Mouse (Mus musculus) left cerebral cortex, postnatal 36 days (tissue): ENCODE data around the gene Slc45a2. TPM values are rescaled to one million over a fixed set of nuclear protein-coding genes. Genes with fewer than 3 reads are reported as not detected.
"Not testable (repeated sequence)": the region's sequence is repeated elsewhere in the genome, so short reads cannot be mapped to it uniquely, and the experiment has no call there.

Source experiments
- DNase-seq, 2 experiments: peaks; one replicate each; pipeline ENCODE4 v3.0.0; 2021 to 2022; ENCODE audit warnings: low spot score in 2 of 2, mixed read lengths in 1 of 2
- intact Hi-C: fragments of 180-260 bp; cut with DNase I; formaldehyde crosslinking; loops from one replicate; pipeline ENCODE4 v1.15.1; 2025
- total RNA-seq, 2 experiments: library from RNA; stranded (reverse); gene quantifications; 2 replicates each; pipeline ENCODE4 v1.2.3; 2021

The Slc45a2 gene
- not detected for total RNA-seq

- no peak for DNase-seq
- intact Hi-C loops, result no loop called here
Measured at GRCm38 (mm10) chr15:11000421-11000820, at the start of gene Slc45a2. Slc45a2 (plus strand) TSS chr15:11000721.

- DNase-seq, result no peak
- intact Hi-C loops, result no loop called here
Measured at GRCm38 (mm10) chr15:10951951-10952759, 48.4 kb upstream of the Slc45a2 start, which contains the start of gene C1qtnf3. C1qtnf3 (plus strand) TSS chr15:10952332.

- intact Hi-C loops, result no loop called here
Measured at GRCm38 (mm10) chr15:10952760-10953305, 47.7 kb upstream of the Slc45a2 start.

GRCm38 (mm10) chr15:10953465-10953864 is 47.1 kb upstream of the Slc45a2 start:
- DNase-seq, result no peak
- intact Hi-C loops, result no loop called here

More at GRCm38 (mm10) chr15:10952760-10953305, 47.7 kb upstream of the Slc45a2 start:
- DNase-seq, result no peak

- intact Hi-C loops, result no loop called here
- no peak for DNase-seq
Measured at GRCm38 (mm10) chr15:10954381-10955016, 46.0 kb upstream of the Slc45a2 start.

GRCm38 (mm10) chr15:10955156-10955555 is 45.4 kb upstream of the Slc45a2 start:
- no peak for DNase-seq
- intact Hi-C loops, result no loop called here

GRCm38 (mm10) chr15:10956706-10957105 is 43.8 kb upstream of the Slc45a2 start:
- intact Hi-C loops, result no loop called here
- no peak for DNase-seq

- intact Hi-C loops, result no loop called here
- no peak for DNase-seq
Measured at GRCm38 (mm10) chr15:10959277-10960026, 41.1 kb upstream of the Slc45a2 start.

GRCm38 (mm10) chr15:10960267-10960666 is 40.3 kb upstream of the Slc45a2 start:
- no peak for DNase-seq
- intact Hi-C loops, result no loop called here

GRCm38 (mm10) chr15:10962601-10963000 is 37.9 kb upstream of the Slc45a2 start:
- no peak for DNase-seq
- intact Hi-C loops, result no loop called here

- intact Hi-C loops, result no loop called here
- no peak for DNase-seq
Measured at GRCm38 (mm10) chr15:10969439-10969838, 31.1 kb upstream of the Slc45a2 start.

- no peak for DNase-seq
- intact Hi-C loops, result no loop called here
Measured at GRCm38 (mm10) chr15:10970777-10971176, 29.7 kb upstream of the Slc45a2 start.

GRCm38 (mm10) chr15:10977151-10977550 is 23.4 kb upstream of the Slc45a2 start:
- intact Hi-C loops, result no loop called here
- DNase-seq, result no peak

GRCm38 (mm10) chr15:10980712-10981111 is 19.8 kb upstream of the Slc45a2 start:
- no peak for DNase-seq
- intact Hi-C loops, result loop anchor here (2.0 to 10.0 kb wide), 2 partner anchors 60 to 496 kb away; partner anchors contain the start of genes Brix1 and Rad1

GRCm38 (mm10) chr15:10981377-10982063 is 19.0 kb upstream of the Slc45a2 start, which contains the start of gene Amacr:
Amacr (plus strand) TSS chr15:10981756.
- intact Hi-C loops, result loop anchor here (2.0 to 10.0 kb wide), 2 partner anchors 61 to 497 kb away; partner anchors contain the start of genes Brix1 and Rad1
- DNase-seq, result peak; percentile 93 to 95

GRCm38 (mm10) chr15:10982064-10982435 is 18.5 kb upstream of the Slc45a2 start:
- DNase-seq, result no peak
- intact Hi-C loops, result loop anchor here (10.0 kb wide), 1 partner anchor 497 kb away; the partner anchor contains the start of genes Brix1 and Rad1

- intact Hi-C loops, result loop anchor here (10.0 kb wide), 1 partner anchor 501 kb away; the partner anchor contains the start of genes Brix1 and Rad1
- DNase-seq, result no peak
Measured at GRCm38 (mm10) chr15:10985756-10986155, 14.8 kb upstream of the Slc45a2 start.

GRCm38 (mm10) chr15:10986477-10986876 is 14.0 kb upstream of the Slc45a2 start:
- DNase-seq, result not testable (repeated sequence)
- intact Hi-C loops, result loop anchor here (10.0 kb wide), 1 partner anchor 502 kb away; the partner anchor contains the start of genes Brix1 and Rad1

- intact Hi-C loops, result loop anchor here (2.0 kb wide), 1 partner anchor 70 kb away; no protein-coding TSS in a partner anchor
Measured at GRCm38 (mm10) chr15:10990411-10990810, 10.1 kb upstream of the Slc45a2 start.

More at GRCm38 (mm10) chr15:10990411-10990810, 10.1 kb upstream of the Slc45a2 start:
- no peak for DNase-seq
